Mouse (Mus musculus): ENCODE measurements around the gene Npff.

GRCm38 (mm10) chr15:102502254-102502840, 22.4 kb downstream of the Npff start:
- TF ChIP-seq CTCF (conservative IDR thresholded peaks at IDR 0.05; ENCODE audit: low read length) = no peak
- no peak for TF ChIP-seq POU5F1 (IDR thresholded peaks at IDR 0.05; ENCODE audit: borderline replicate concordance, low read length)
- TF ChIP-seq NANOG (IDR thresholded peaks at IDR 0.05; ENCODE audit: borderline replicate concordance, low read length) = no peak
